Mouse (Mus musculus) lung, adult 2 months (tissue): ENCODE results near the gene Nfatc3.

Experiments
- CTCF ChIP-seq: fragments of 200-500 bp; IDR thresholded peaks from 2 replicates; pipeline ENCODE4 v1.5.1; 2011; ENCODE audit warnings: mild to moderate bottlenecking, low read length, control low read depth; ENCODE audit not compliant: insufficient read depth
- POLR2A ChIP-seq: fragments of 200-500 bp; IDR thresholded peaks from 2 replicates; pipeline ENCODE4 v1.6.1; 2011; ENCODE audit warnings: low read depth, mild to moderate bottlenecking, control low read depth, low read length, borderline replicate concordance; ENCODE audit errors: extremely low read depth

DNA sequence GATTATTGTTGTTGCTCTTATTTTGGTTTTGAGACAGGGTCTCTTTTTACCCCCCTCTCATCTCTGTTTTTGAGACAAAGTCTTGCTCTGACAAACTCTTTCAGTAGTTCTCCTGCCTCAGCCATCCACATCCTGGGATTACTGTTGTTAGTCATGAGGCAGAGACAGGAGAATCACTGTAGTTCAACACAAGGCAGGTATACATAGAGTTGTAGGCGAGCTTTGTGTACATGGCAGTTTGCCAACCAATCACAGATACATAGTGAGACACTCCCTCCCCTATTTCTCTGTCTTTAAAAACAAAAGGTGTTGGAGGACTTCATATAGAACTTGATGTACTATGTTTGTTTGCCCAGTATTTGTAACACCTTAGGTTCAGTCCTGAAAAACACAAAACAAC is 16.0 kb downstream of the Nfatc3 start:
- TF ChIP-seq POLR2A (no peak), CTCF (no peak)
